ENCODE assay signal across 9 mouse cellular contexts in genomic region chr14:28958131-28959015, GRCm38 (mm10). TPM values are rescaled to one million over a fixed set of nuclear protein-coding genes. Genes with fewer than 3 reads are reported as not detected.
DNase-seq lines count a peak whose midpoint lies in the region; ATAC-seq lines count a peak whose summit lies in the region.
"Had no signal": no experiment of that assay in that cellular context is flagged by ENCODE, and none has a peak within 500 bp of the region (broad histone marks: within the 10 kb centered on the region; RNA-seq: fewer than 3 reads in every experiment).

No protein-coding gene starts in this region.

- H3K4me2 ChIP-seq in heart, embryonic 14.5 days (ENCODE audit: low read length) = 0 out of 2 replicates have a peak overlapping the region, but pooled peaks have one; percentile 14
- no peak overlapping the region for H3K4me2 ChIP-seq in heart, embryonic 16.5 days (ENCODE audit: low read depth, low read length)
- H3K4me2 ChIP-seq in kidney, embryonic 16.5 days (replicated peaks; ENCODE audit: low read depth, low read length) = no peak overlapping the region

- no peaks in the 10 kb centered on the region for H3K27me3 ChIP-seq in heart, embryonic 14.5 days (ENCODE audit: control insufficient read depth, insufficient read depth, low read length)
- H3K27me3 ChIP-seq in heart, embryonic 16.5 days (ENCODE audit: control insufficient read depth, insufficient read depth, low read length) = no peaks in the 10 kb centered on the region; the same call in 1 of the 2 replicates
- H3K27me3 ChIP-seq in kidney, embryonic 16.5 days (ENCODE audit: insufficient read depth, low read length) = peaks cover 4% of the 10 kb centered on the region
- H3K27me3 ChIP-seq: CH12.LX had no signal

- H3K36me3 ChIP-seq in heart, embryonic 14.5 days (ENCODE audit: control insufficient read depth, insufficient read depth, low read length) = no peaks in the 10 kb centered on the region
- H3K36me3 ChIP-seq in heart, embryonic 16.5 days (ENCODE audit: control insufficient read depth, insufficient read depth) = no peaks in the 10 kb centered on the region
- H3K36me3 ChIP-seq in kidney, embryonic 16.5 days (ENCODE audit: insufficient read depth, low read length) = no peaks in the 10 kb centered on the region

- H3K4me1 ChIP-seq in heart, embryonic 14.5 days (ENCODE audit: control insufficient read depth in 2 of 2, insufficient read depth in 2 of 2, low read length in 2 of 2) = peaks cover 13 to 17% of the 10 kb centered on the region in 2 experiments
- peaks cover 3% of the 10 kb centered on the region; the same call in 1 of the 2 replicates for H3K4me1 ChIP-seq in heart, embryonic 16.5 days (ENCODE audit: control insufficient read depth, insufficient read depth, low read length)
- H3K4me1 ChIP-seq in kidney, embryonic 16.5 days (ENCODE audit: insufficient read depth, low read length) = peaks cover 8% of the 10 kb centered on the region

- H3K9me3 ChIP-seq in heart, embryonic 14.5 days (ENCODE audit: control insufficient read depth, low read length) = no peaks in the 10 kb centered on the region
- no peaks in the 10 kb centered on the region for H3K9me3 ChIP-seq in heart, embryonic 16.5 days (replicated peaks; ENCODE audit: control insufficient read depth, low read length)
- no peaks in the 10 kb centered on the region for H3K9me3 ChIP-seq in kidney, embryonic 16.5 days (ENCODE audit: low read length)

- DNase-seq in heart, adult 8-10 months (ENCODE audit: low spot score) = no peak
- peak; percentile 94 to 97 for DNase-seq in cerebellum, postnatal 14 days
- peak; percentile 28 to 41 for DNase-seq in left cerebral cortex, postnatal 25 days (ENCODE audit: low spot score in 2 of 2)
- DNase-seq in right cerebral cortex, postnatal 10 days (ENCODE audit: low spot score in 2 of 2) = peak; percentile 78 to 86
- no peak for DNase-seq in spleen, postnatal 4 days (ENCODE audit: low spot score in 2 of 2)

- no peak overlapping the region for H3K4me3 ChIP-seq in heart, embryonic 14.5 days (ENCODE audit: control insufficient read depth in 1 of 2, insufficient read depth in 1 of 2, low read depth in 1 of 2, low read length in 2 of 2)
- no peak overlapping the region for H3K4me3 ChIP-seq in heart, embryonic 16.5 days (ENCODE audit: low read length)
- no peak overlapping the region for H3K4me3 ChIP-seq in kidney, embryonic 16.5 days (ENCODE audit: low read length)

- ATAC-seq in heart, embryonic 14.5 days (ENCODE audit: insufficient number of reproducible peaks, insufficient read depth, low FRiP score, low read depth) = no peak
- peak; percentile 49; the same call in 1 of the 2 replicates for ATAC-seq in heart, embryonic 16.5 days (replicated peaks; ENCODE audit: extremely low read depth, insufficient read depth, low FRiP score)
- ATAC-seq in kidney, embryonic 16.5 days (ENCODE audit: low FRiP score, low TSS enrichment) = no peak; the same call in 1 of the 2 replicates

- intact Hi-C loops in left cerebral cortex, postnatal 25 days (cut with DNase I) = no loop called here

- 20% methylated on average over 6 of the region's 6 CpGs for WGBS in heart, embryonic 14.5 days
- WGBS in heart, embryonic 16.5 days = 28% methylated on average over 6 of the region's 6 CpGs
- 26% methylated on average over 6 of the region's 6 CpGs for WGBS in kidney, embryonic 16.5 days

- peak overlapping the region; percentile 23 to 30; a peak in 2 of 4 replicates for H3K27ac ChIP-seq in heart, embryonic 14.5 days (replicated peaks in 1 of 2; ENCODE audit: control insufficient read depth in 1 of 2, insufficient read depth in 1 of 2, low read depth in 2 of 2, low read length in 2 of 2)
- H3K27ac ChIP-seq in heart, embryonic 16.5 days (ENCODE audit: low read length) = no peak overlapping the region
- no peak overlapping the region for H3K27ac ChIP-seq in kidney, embryonic 16.5 days (ENCODE audit: low read length)

- H3K9ac ChIP-seq in heart, embryonic 14.5 days (ENCODE audit: low read length) = no peak overlapping the region; the same call in 1 of the 2 replicates
- H3K9ac ChIP-seq in heart, embryonic 16.5 days (ENCODE audit: low read length) = no peak overlapping the region
- H3K9ac ChIP-seq in kidney, embryonic 16.5 days (replicated peaks; ENCODE audit: low read length) = no peak overlapping the region

RNA-seq across cellular contexts. Expression of gene Lrtm1, which starts 59.6 kb away (rescaled TPM):
- polyA plus RNA-seq in heart, embryonic 14.5 days (2014; fragmentation: Nextera tagmentation; extraction: Ambion mirVana) = 2.1 TPM in 2 replicates
- total RNA-seq in heart, adult 8-10 months (2022) = 100 to 1,000 TPM; 187 to 250 (median 230) TPM
- 0.74 and 1.2 TPM in 2 replicates for polyA plus RNA-seq in heart, embryonic 16.5 days (2015; fragmentation: Nextera tagmentation; extraction: Ambion mirVana)
- total RNA-seq in left cerebral cortex, postnatal 25 days (2021) = not detected
- 0.06 and 0.15 TPM in 2 replicates for polyA plus RNA-seq in kidney, embryonic 16.5 days (2015; fragmentation: Nextera tagmentation; extraction: Ambion mirVana)
- total RNA-seq: CH12.LX had no signal

Comparison
In these comparisons a context has a peak if more than half of its experiments do, and no peak if none do; other contexts are left out.
1. H3K27ac ChIP-seq: peak in heart, embryonic 14.5 days (2 of 2); none in heart, embryonic 16.5 days (single experiment) and kidney, embryonic 16.5 days (single experiment).
2. DNase-seq: peak in cerebellum, postnatal 14 days (2 of 2), left cerebral cortex, postnatal 25 days (2 of 2) and right cerebral cortex, postnatal 10 days (2 of 2); none in heart, adult 8-10 months (single experiment) and spleen, postnatal 4 days (0 of 2).